Mouse (Mus musculus) erythroblast, embryonic 14.5 days (primary cell): ENCODE results near the gene Slc41a1. TPM values are rescaled to one million over a fixed set of nuclear protein-coding genes. Genes with fewer than 3 reads are reported as not detected.
"Not testable (repeated sequence)": the region's sequence is repeated elsewhere in the genome, so short reads cannot be mapped to it uniquely, and the experiment has no call there.

ENCODE experiments used
- H3K27me3 ChIP-seq: 2 replicates; pipeline ENCODE4 v1.6.1; 2012; ENCODE audit warnings: inconsistent platforms; ENCODE audit not compliant: control insufficient read depth
- H3K36me3 ChIP-seq: 2 replicates; pipeline ENCODE4 v1.6.1; 2012; ENCODE audit warnings: mild to moderate bottlenecking, inconsistent platforms; ENCODE audit not compliant: control insufficient read depth
- H3K4me1 ChIP-seq: 2 replicates; pipeline ENCODE4 v1.6.1; 2012; ENCODE audit warnings: inconsistent platforms; ENCODE audit not compliant: control insufficient read depth
- H3K4me3 ChIP-seq: replicated peaks from 2 replicates; pipeline ENCODE3; 2012; ENCODE audit warnings: moderate library complexity, mild to moderate bottlenecking, inconsistent platforms
- H3K9me3 ChIP-seq: 2 replicates; pipeline ENCODE4 v1.6.1; 2012; ENCODE audit warnings: low read length, inconsistent platforms, mixed read lengths; ENCODE audit not compliant: control insufficient read depth
- GATA1 ChIP-seq: IDR thresholded peaks from 2 replicates; pipeline ENCODE4 v1.6.1; 2012; ENCODE audit warnings: low read length, inconsistent platforms, mixed read lengths
- TAL1 ChIP-seq: IDR thresholded peaks from 3 replicates; pipeline ENCODE4 v1.6.1; 2012; ENCODE audit warnings: low read length, inconsistent platforms, mixed read lengths
- polyA plus RNA-seq: library from polyadenylated mRNA; stranded (reverse); fragments of >175 nt; gene quantifications from 2 replicates; pipeline ENCODE4 v1.2.3, GENCODE M21; 2012

Gene Slc41a1
- polyA plus RNA-seq, 1 experiment, result 0.17 TPM

DNA sequence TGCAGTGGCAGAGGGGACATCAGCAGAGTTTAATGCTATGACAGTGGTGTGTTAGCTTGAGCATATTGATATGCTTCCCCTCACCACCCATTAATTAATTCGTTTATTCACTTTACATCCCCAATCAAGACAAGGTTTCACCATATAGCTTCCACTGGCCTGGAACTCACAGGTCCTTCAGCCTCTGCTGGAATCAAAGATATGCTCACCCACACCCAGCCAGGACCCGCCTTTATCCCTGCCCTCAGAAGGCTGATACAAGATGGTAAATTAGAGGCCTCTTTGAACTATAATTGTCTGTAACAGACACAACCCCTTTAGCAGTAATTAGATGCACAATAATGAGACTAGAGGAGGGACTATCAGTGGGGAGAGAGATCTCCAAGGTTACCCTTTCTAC, 17.6 kb upstream of the Slc41a1 start:
- Histone ChIP-seq H3K36me3 (no peaks in the 10 kb centered on the region; the same call in 1 of the 2 replicates), H3K4me1 (no peaks in the 10 kb centered on the region), H3K4me3 (no peak overlapping the region), H3K27me3 (no peaks in the 10 kb centered on the region), H3K9me3 (no peaks in the 10 kb centered on the region)
- TF ChIP-seq TAL1 (no peak), GATA1 (no peak)

DNA sequence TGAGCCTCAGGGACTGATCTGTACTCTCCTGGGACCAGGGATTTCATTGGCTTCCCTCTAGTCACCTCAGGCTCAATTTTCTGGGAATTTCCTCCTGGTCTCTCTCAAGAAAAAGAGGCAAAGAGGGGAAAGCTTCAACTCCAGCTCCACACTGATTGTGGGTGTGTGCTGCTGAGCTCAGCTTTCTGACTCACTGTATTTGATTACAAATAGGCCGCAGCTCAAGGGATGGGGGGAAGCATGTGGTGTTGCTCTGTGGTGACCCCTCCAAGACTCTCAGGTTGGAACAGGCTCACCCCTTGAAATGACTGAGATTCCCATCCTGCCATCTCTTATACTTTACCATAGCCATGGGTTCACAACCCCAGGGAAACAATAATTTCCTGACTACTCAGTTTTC, 15.9 kb upstream of the Slc41a1 start:
- no peaks in the 10 kb centered on the region for H3K36me3 ChIP-seq
- TF ChIP-seq GATA1, result no peak
- TF ChIP-seq TAL1, result no peak
- H3K9me3 ChIP-seq, result no peaks in the 10 kb centered on the region
- H3K4me1 ChIP-seq, result no peaks in the 10 kb centered on the region
- no peaks in the 10 kb centered on the region for H3K27me3 ChIP-seq
- no peak overlapping the region for H3K4me3 ChIP-seq

DNA sequence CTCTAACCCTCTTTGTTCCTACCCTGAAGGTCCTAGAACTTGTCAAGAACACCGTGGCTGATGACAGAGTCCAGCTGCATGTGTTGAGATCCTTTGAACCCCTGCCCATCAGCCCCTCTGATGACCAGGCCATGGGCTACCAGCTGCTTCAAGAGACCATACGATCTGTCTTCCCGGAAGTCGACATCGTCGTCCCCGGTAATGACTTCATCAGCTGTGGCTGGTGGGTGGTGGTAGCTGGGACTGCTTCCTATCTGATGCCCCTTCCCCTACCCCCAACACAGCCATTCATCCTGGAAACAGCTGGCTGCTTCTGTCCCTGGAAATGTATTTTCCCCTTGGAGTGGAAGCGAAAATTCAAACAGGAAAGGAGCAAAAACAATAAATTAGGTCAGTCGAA, 15.3 kb upstream of the Slc41a1 start:
- H3K36me3 ChIP-seq, result no peaks in the 10 kb centered on the region
- no peak overlapping the region for H3K4me3 ChIP-seq
- peaks cover 3% of the 10 kb centered on the region for H3K27me3 ChIP-seq
- no peak for TF ChIP-seq TAL1
- no peak for TF ChIP-seq GATA1
- H3K9me3 ChIP-seq, result no peaks in the 10 kb centered on the region
- H3K4me1 ChIP-seq, result no peaks in the 10 kb centered on the region

DNA sequence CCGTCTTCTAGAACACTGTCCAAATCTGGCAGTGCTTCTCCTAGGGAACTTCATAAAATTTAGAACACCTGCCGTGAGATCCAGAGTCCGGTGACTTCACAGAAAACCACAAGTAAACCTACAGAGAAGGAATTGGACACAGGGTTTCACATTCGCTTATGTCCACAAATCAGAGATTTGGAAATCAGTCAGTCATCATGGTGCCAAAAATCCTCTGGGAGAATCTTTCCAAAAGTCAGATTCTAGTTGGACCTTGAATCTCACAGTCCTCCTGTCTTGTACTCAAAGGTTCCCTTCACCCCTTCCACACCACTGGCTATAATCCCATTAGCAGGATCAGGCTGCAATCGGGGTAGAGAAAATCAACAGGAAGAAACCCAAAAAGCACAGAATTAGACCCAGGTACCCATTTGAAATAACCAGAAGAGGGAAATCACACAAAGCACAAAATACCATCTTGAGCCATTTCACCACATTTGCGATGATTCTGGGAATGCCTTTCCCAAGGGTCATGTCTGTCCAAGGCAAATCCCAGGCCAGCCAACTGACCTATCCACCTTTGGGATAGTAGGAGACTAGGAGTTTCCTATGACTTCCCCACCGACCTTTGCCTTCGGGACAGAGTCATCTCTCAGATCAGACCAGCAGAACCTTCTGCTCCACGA, 14.5 kb upstream of the Slc41a1 start:
- Histone ChIP-seq H3K27me3 (peaks cover 7% of the 10 kb centered on the region), H3K4me1 (no peaks in the 10 kb centered on the region), H3K36me3 (no peaks in the 10 kb centered on the region), H3K4me3 (no peak overlapping the region), H3K9me3 (no peaks in the 10 kb centered on the region)
- no peak for TF ChIP-seq TAL1
- TF ChIP-seq GATA1, result no peak

DNA sequence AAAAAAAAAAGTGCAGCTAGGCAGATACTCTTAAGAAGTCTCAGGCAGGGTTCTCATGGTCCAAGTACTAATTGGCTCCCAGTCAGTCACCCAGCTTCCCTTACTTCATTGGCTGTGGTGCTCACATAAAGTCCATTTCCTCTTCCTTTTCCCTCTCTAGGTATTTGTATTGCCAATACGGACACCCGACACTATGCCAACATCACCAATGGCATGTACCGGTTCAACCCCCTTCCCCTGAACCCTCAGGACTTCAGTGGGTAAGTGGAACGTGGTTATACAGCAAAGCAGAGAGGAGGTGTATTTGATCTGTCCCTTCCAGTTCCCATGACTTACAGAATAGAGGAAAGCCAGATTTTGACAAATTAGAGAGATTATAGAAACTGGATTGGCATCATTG, 13.6 kb upstream of the Slc41a1 start:
- H3K4me3 ChIP-seq, result no peak overlapping the region
- H3K27me3 ChIP-seq, result peaks cover 10% of the 10 kb centered on the region
- no peaks in the 10 kb centered on the region for H3K36me3 ChIP-seq
- no peaks in the 10 kb centered on the region for H3K9me3 ChIP-seq
- H3K4me1 ChIP-seq, result no peaks in the 10 kb centered on the region
- no peak for TF ChIP-seq TAL1
- TF ChIP-seq GATA1, result no peak

DNA sequence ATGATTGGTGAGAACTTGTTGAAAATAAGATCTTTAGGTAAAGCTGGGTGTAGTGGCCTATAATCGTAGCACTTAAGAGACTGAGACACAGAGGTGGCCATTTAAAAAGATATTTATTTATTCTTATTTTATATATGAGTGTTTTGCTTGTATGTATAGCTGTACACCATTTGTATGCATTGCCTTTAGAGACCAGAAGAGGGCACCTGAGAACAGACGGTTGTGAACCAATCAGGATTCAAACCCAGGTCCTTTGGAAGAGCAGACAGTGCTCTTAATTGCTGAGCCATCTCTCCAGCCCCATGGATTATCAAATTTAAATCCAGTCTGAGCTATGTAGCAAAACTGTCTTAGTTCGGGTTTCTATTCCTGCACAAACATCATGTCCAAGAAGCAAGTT, 13.1 kb upstream of the Slc41a1 start:
- TF ChIP-seq TAL1, result no peak
- no peak for TF ChIP-seq GATA1
- peaks cover 10% of the 10 kb centered on the region for H3K27me3 ChIP-seq
- H3K4me3 ChIP-seq, result no peak overlapping the region

DNA sequence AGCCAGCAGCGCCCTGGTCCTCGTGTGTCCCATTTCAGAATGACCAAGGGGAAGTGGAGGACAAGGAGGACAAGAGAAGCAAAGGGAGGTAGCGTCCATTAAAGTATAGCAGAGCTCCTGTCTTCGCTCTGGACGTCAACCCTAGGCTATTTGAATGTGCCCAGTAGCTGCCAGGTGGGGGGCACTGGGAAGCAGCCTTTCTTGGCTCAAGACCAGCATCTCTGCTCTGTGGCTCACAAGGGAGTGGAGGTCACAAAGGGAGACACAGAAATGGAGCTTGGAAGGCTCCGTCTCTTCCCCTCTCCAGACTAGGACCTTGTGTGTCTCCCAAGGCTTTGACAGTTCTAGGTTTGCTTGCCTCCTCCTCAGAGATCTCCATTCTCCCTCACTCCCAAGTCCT, 10.4 kb upstream of the Slc41a1 start:
- Histone ChIP-seq H3K9me3 (no peaks in the 10 kb centered on the region), H3K4me1 (no peaks in the 10 kb centered on the region), H3K4me3 (no peak overlapping the region), H3K27me3 (peaks cover 10% of the 10 kb centered on the region), H3K36me3 (no peaks in the 10 kb centered on the region)
- TF ChIP-seq TAL1, result no peak
- no peak for TF ChIP-seq GATA1

More for the DNA sequence above, 13.1 kb upstream of the Slc41a1 start:
- H3K9me3 ChIP-seq, result no peaks in the 10 kb centered on the region
- no peaks in the 10 kb centered on the region for H3K4me1 ChIP-seq
- H3K36me3 ChIP-seq, result no peaks in the 10 kb centered on the region

DNA sequence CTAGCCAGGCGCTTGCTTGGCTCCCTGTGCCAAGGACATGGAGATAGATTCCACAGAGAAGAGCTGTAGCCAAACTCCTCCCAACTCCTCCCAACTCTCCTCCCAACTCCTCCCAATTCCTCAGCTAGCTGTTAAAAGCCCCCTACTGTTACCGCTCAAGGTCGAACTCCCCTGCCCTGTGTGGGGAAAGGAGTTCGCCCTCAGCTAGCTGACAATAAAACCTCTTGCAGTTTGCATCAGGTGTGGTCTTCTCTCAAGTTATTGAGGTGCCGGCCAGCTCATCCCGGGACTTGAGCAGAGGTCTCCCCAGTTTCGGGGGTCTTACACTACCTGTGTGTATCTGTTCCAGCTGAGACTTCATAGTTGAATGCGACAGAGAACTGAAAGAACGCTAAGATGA, 6.9 kb upstream of the Slc41a1 start:
- peaks cover 10% of the 10 kb centered on the region for H3K27me3 ChIP-seq

DNA sequence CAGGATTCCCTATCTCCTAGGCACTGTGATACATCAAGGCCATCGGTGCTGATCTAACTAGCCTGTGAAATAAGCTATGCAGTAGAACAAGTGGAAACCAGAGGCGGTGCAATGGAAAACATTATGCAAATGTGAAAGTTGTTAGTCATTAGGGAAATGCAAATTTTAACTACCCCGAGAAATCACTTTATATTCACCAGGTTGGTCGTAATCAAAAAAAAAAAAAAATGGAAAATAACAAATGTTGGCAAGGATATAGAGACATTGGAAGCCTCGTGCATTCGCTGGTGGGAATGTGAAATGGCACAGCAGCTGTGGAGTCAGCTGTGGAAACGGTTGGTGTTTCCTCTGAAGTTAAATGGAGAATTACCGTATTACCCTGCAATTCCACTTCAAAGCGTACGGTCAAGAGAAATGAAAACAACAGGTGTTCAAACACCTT, 6.4 kb upstream of the Slc41a1 start:
- peaks cover 10% of the 10 kb centered on the region for H3K27me3 ChIP-seq
- H3K36me3 ChIP-seq, result no peaks in the 10 kb centered on the region
- H3K4me1 ChIP-seq, result no peaks in the 10 kb centered on the region
- no peaks in the 10 kb centered on the region for H3K9me3 ChIP-seq
- TF ChIP-seq GATA1, result no peak
- TF ChIP-seq TAL1, result no peak
- H3K4me3 ChIP-seq, result no peak overlapping the region

More for the DNA sequence above, 6.9 kb upstream of the Slc41a1 start:
- not testable (repeated sequence) for H3K36me3 ChIP-seq, H3K9me3 ChIP-seq, H3K4me1 ChIP-seq, H3K4me3 ChIP-seq

DNA sequence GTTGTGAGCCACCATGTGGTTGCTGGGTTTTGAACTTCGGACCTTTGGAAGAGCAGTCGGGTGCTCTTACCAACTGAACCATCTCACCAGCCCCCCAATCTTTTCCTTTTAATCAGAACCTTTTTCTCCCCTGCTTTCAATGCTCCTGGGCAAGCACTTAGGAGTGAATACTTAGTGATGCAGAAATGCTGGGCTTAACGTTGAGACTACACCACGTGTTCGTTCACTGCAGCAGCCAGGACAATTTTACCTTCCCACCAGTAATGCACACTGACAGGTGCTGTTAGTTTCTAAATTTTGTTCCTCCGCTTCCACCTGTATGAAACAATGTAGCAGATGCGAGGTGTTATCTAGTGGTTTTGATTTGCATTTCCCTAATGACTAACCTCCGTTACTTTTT, 5.0 kb upstream of the Slc41a1 start:
- H3K9me3 ChIP-seq, result no peaks in the 10 kb centered on the region
- no peaks in the 10 kb centered on the region for H3K36me3 ChIP-seq
- H3K4me1 ChIP-seq, result peaks cover 5% of the 10 kb centered on the region
- peaks cover 17% of the 10 kb centered on the region for H3K27me3 ChIP-seq
- no peak overlapping the region for H3K4me3 ChIP-seq
- TF ChIP-seq TAL1 (no peak), GATA1 (no peak)
